Mouse (Mus musculus): ENCODE measurements around the gene Dusp6. TPM values are rescaled to one million over a fixed set of nuclear protein-coding genes. Genes with fewer than 3 reads are reported as not detected.

Dusp6 gene
- polyA plus RNA-seq, 1 experiment from 2014 or later: 41.9 TPM

- H3K36me3 ChIP-seq (ENCODE audit: control insufficient read depth, insufficient read depth, low read length): no peaks in the 10 kb centered on the region
- DNase-seq (ENCODE audit: low spot score, missing footprints) (peak; percentile 90), ATAC-seq (ENCODE audit: low FRiP score) (peak; percentile 52)
- WGBS: 34% methylated on average over 19 of the region's 19 CpGs
- H3K4me3 ChIP-seq (ENCODE audit: low read depth, low read length): no peak overlapping the region
- H3K9me3 ChIP-seq (ENCODE audit: control insufficient read depth, low read length): no peaks in the 10 kb centered on the region
- H3K9ac ChIP-seq (ENCODE audit: low read length): no peak overlapping the region
- peaks cover 11% of the 10 kb centered on the region for H3K27me3 ChIP-seq (ENCODE audit: control insufficient read depth, insufficient read depth, low read length)
- peak overlapping the region; percentile 15; the same call in 1 of the 2 replicates for H3K4me2 ChIP-seq
- peak overlapping the region; percentile 41; the same call in 1 of the 2 replicates for H3K27ac ChIP-seq (ENCODE audit: low read depth, low read length)
- H3K4me1 ChIP-seq (ENCODE audit: control insufficient read depth, insufficient read depth, low read length): peaks cover 36% of the 10 kb centered on the region
Observed at GRCm38 (mm10) chr10:99268421-99269300, 5.6 kb downstream of the Dusp6 start.

GRCm38 (mm10) chr10:99269301-99269701 lies 6.3 kb downstream of the Dusp6 start:
- DNase-seq (ENCODE audit: low spot score, missing footprints) (peak; percentile 90), ATAC-seq (ENCODE audit: low FRiP score) (peak; percentile 28)
- H3K36me3 ChIP-seq (ENCODE audit: control insufficient read depth, insufficient read depth, low read length): no peaks in the 10 kb centered on the region
- peaks cover 31% of the 10 kb centered on the region for H3K4me1 ChIP-seq (ENCODE audit: control insufficient read depth, insufficient read depth, low read length)
- no peak overlapping the region for H3K9ac ChIP-seq (ENCODE audit: low read length)
- H3K4me2 ChIP-seq: no peak overlapping the region
- no peak overlapping the region for H3K4me3 ChIP-seq (ENCODE audit: low read depth, low read length)
- H3K9me3 ChIP-seq (ENCODE audit: control insufficient read depth, low read length): no peaks in the 10 kb centered on the region
- peak overlapping the region; percentile 41; the same call in 1 of the 2 replicates for H3K27ac ChIP-seq (ENCODE audit: low read depth, low read length)
- 7% methylated on average over 4 of the region's 4 CpGs for WGBS
- peaks cover 11% of the 10 kb centered on the region for H3K27me3 ChIP-seq (ENCODE audit: control insufficient read depth, insufficient read depth, low read length)

- no peaks in the 10 kb centered on the region for H3K9me3 ChIP-seq (ENCODE audit: control insufficient read depth, low read length)
- 58% methylated on average over 6 of the region's 6 CpGs for WGBS
- H3K36me3 ChIP-seq (ENCODE audit: control insufficient read depth, insufficient read depth, low read length): no peaks in the 10 kb centered on the region
- DNase-seq (ENCODE audit: low spot score, missing footprints): no peak
- peaks cover 29% of the 10 kb centered on the region for H3K4me1 ChIP-seq (ENCODE audit: control insufficient read depth, insufficient read depth, low read length)
- peaks cover 8% of the 10 kb centered on the region for H3K27me3 ChIP-seq (ENCODE audit: control insufficient read depth, insufficient read depth, low read length)
- no peak overlapping the region for H3K4me3 ChIP-seq (ENCODE audit: low read depth, low read length)
- ATAC-seq (ENCODE audit: low FRiP score): no peak
- no peak overlapping the region for H3K9ac ChIP-seq (ENCODE audit: low read length)
- peak overlapping the region; percentile 41; the same call in 1 of the 2 replicates for H3K27ac ChIP-seq (ENCODE audit: low read depth, low read length)
- no peak overlapping the region for H3K4me2 ChIP-seq
Observed at GRCm38 (mm10) chr10:99269704-99270103, 6.7 kb downstream of the Dusp6 start.

GRCm38 (mm10) chr10:99270406-99270805 lies 7.4 kb downstream of the Dusp6 start:
- Histone ChIP-seq H3K27ac (ENCODE audit: low read depth, low read length) (no peak overlapping the region), H3K4me1 (ENCODE audit: control insufficient read depth, insufficient read depth, low read length) (peaks cover 24% of the 10 kb centered on the region), H3K27me3 (ENCODE audit: control insufficient read depth, insufficient read depth, low read length) (peaks cover 7% of the 10 kb centered on the region), H3K9ac (ENCODE audit: low read length) (no peak overlapping the region), H3K4me3 (ENCODE audit: low read depth, low read length) (no peak overlapping the region), H3K9me3 (ENCODE audit: control insufficient read depth, low read length) (no peaks in the 10 kb centered on the region), H3K36me3 (ENCODE audit: control insufficient read depth, insufficient read depth, low read length) (no peaks in the 10 kb centered on the region), H3K4me2 (no peak overlapping the region)
- 65% methylated on average over 10 of the region's 10 CpGs for WGBS
- ATAC-seq (ENCODE audit: low FRiP score) (no peak), DNase-seq (ENCODE audit: low spot score, missing footprints) (peak; percentile 86)

- Histone ChIP-seq H3K27me3 (ENCODE audit: control insufficient read depth, insufficient read depth, low read length) (peaks cover 4% of the 10 kb centered on the region), H3K9ac (ENCODE audit: low read length) (no peak overlapping the region), H3K4me1 (ENCODE audit: control insufficient read depth, insufficient read depth, low read length) (peaks cover 18% of the 10 kb centered on the region), H3K9me3 (ENCODE audit: control insufficient read depth, low read length) (no peaks in the 10 kb centered on the region), H3K4me2 (no peak overlapping the region), H3K27ac (ENCODE audit: low read depth, low read length) (no peak overlapping the region), H3K4me3 (ENCODE audit: low read depth, low read length) (no peak overlapping the region), H3K36me3 (ENCODE audit: control insufficient read depth, insufficient read depth, low read length) (no peaks in the 10 kb centered on the region)
- no peak for DNase-seq (ENCODE audit: low spot score, missing footprints)
- WGBS: 79% methylated on average over 11 of the region's 11 CpGs
- ATAC-seq (ENCODE audit: low FRiP score): no peak
Observed at GRCm38 (mm10) chr10:99271016-99271415, 8.0 kb downstream of the Dusp6 start.

- 89% methylated on average over 12 of the region's 12 CpGs for WGBS
Observed at GRCm38 (mm10) chr10:99273006-99273405, 10.0 kb downstream of the Dusp6 start.

GRCm38 (mm10) chr10:99274640-99275039 lies 11.6 kb downstream of the Dusp6 start:
- no peaks in the 10 kb centered on the region for H3K36me3 ChIP-seq (ENCODE audit: control insufficient read depth, insufficient read depth, low read length)
- no peaks in the 10 kb centered on the region; the same call in 1 of the 2 replicates for H3K27me3 ChIP-seq (ENCODE audit: control insufficient read depth, insufficient read depth, low read length)
- H3K9ac ChIP-seq (ENCODE audit: low read length): no peak overlapping the region
- no peak overlapping the region for H3K27ac ChIP-seq (ENCODE audit: low read depth, low read length)
- no peak overlapping the region for H3K4me2 ChIP-seq
- WGBS: 86% methylated on average over 12 of the region's 12 CpGs
- no peaks in the 10 kb centered on the region for H3K9me3 ChIP-seq (ENCODE audit: control insufficient read depth, low read length)
- no peak overlapping the region for H3K4me3 ChIP-seq (ENCODE audit: low read depth, low read length)
- DNase-seq (ENCODE audit: low spot score, missing footprints) (peak; percentile 54), ATAC-seq (ENCODE audit: low FRiP score) (no peak)
- H3K4me1 ChIP-seq (ENCODE audit: control insufficient read depth, insufficient read depth, low read length): no peaks in the 10 kb centered on the region

More at GRCm38 (mm10) chr10:99273006-99273405, 10.0 kb downstream of the Dusp6 start:
- ATAC-seq (ENCODE audit: low FRiP score): no peak
- Histone ChIP-seq H3K4me1 (ENCODE audit: control insufficient read depth, insufficient read depth, low read length) (peaks cover 16% of the 10 kb centered on the region), H3K4me2 (no peak overlapping the region), H3K9me3 (ENCODE audit: control insufficient read depth, low read length) (no peaks in the 10 kb centered on the region), H3K27ac (ENCODE audit: low read depth, low read length) (no peak overlapping the region), H3K36me3 (ENCODE audit: control insufficient read depth, insufficient read depth, low read length) (no peaks in the 10 kb centered on the region), H3K9ac (ENCODE audit: low read length) (no peak overlapping the region), H3K27me3 (ENCODE audit: control insufficient read depth, insufficient read depth, low read length) (no peaks in the 10 kb centered on the region; the same call in 1 of the 2 replicates), H3K4me3 (ENCODE audit: low read depth, low read length) (no peak overlapping the region)
- DNase-seq (ENCODE audit: low spot score, missing footprints): no peak

GRCm38 (mm10) chr10:99279067-99279880 lies 16.2 kb downstream of the Dusp6 start:
- Histone ChIP-seq H3K9ac (ENCODE audit: low read length) (no peak overlapping the region), H3K4me1 (ENCODE audit: control insufficient read depth, insufficient read depth, low read length) (no peaks in the 10 kb centered on the region), H3K27ac (ENCODE audit: low read depth, low read length) (no peak overlapping the region), H3K4me2 (no peak overlapping the region), H3K9me3 (ENCODE audit: control insufficient read depth, low read length) (no peaks in the 10 kb centered on the region), H3K27me3 (ENCODE audit: control insufficient read depth, insufficient read depth, low read length) (no peaks in the 10 kb centered on the region; the same call in 1 of the 2 replicates), H3K36me3 (ENCODE audit: control insufficient read depth, insufficient read depth, low read length) (no peaks in the 10 kb centered on the region), H3K4me3 (ENCODE audit: low read depth, low read length) (no peak overlapping the region)
- peak; percentile 75 for DNase-seq (ENCODE audit: low spot score, missing footprints)
- ATAC-seq (ENCODE audit: low FRiP score): no peak
- 85% methylated on average over 22 of the region's 22 CpGs for WGBS

Measured in midbrain, embryonic 11.5 days (tissue).